Mouse (Mus musculus) embryo, embryonic 11 days (tissue): ENCODE data around the gene Myo10.

ENCODE experiments used
- DNase-seq: peaks from one replicate; pipeline ENCODE4 v3.0.0-alpha.2; 2015

Myo10 gene

DNA sequence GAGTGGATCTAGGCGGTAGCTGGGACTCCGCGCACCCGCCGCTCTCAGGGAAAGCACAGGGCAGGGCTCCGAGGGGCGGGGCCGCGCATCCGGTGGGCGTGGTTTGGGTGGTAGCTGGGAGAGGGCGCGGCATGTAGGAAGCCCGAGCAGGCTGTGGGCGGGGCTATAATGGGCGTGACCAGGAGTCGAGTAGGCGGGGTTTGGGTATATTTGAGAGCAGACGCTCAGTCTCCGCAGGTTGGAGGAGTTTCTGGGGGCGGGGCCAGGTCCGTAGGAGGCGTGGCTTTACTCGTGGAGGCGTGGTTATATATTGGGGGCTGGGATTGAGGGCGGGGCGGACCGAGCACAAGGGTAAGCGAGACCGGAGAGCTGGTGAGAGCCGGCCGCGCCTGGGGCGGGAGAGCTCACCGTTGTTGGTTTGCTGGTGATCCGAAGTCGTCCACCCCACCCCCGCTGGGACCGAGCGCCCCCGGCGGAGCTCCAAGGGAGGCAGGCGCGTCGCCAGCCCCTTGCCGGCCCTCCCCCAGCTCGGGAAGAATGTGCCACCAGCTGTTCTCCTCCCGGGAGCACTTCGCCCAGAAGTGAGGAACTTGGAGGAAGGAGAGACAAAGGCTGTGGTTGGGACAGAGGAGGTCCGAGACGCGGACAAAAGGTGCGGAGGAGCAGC, at the start of gene Myo10:
Gene Myo10, plus strand, starts transcription at position 326 of the 667 bp plus-strand sequence.
- DNase-seq, result peak; percentile 100

DNA sequence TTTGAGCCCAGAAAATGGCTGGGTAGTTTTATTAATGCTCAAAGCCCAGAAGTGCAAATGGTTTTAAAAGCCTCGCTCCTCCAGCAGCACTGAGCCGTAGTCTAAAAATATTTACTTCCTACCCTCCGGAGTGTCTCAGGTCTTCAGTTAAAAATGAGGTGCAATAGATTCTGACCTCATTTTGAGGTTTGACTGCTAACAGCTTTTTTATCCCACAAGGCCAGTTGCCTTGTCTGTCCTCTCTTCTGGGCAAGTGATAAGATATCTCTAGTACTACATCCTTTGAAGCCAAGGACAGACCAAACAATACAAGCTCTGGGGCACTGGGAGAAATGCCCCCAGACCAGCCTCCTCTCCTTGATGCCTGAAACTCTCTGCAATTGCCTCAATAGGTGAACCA, 49.2 kb upstream of the Myo10 start:
- no peak for DNase-seq

DNA sequence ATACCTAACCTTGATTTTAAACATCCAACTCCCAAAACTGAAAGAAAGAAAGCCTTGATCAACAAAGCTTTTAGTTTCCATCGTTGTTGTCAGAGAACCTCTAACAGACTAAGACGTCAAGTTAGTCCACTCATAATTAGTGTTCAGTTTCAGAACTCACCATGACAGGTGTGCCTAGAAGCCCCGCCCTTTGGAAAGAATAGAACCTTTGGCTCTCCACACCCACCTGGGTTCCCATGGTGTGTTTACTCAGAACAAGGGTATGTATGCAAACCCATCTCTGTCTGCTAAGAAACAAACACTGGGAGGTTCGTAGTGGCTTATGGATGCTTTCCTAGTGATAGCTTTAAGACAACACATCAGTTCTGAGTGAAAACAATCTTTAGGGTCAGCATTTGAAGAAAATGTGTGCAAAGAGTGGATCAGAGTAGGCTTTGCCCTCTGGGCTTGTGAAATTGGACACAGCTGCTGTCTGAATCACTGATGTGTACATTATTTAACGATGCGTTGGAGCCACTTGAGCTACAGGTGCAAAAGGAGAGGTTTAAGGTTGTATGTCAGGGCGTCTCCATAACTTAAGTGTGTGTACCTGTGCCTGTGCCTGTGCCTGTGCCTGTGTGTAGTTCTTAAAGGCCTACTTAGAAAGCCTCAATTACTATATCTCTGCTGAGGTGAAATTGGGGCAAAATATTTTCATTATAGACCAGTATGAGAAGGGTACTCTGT, 48.3 kb upstream of the Myo10 start:
- no peak for DNase-seq

DNA sequence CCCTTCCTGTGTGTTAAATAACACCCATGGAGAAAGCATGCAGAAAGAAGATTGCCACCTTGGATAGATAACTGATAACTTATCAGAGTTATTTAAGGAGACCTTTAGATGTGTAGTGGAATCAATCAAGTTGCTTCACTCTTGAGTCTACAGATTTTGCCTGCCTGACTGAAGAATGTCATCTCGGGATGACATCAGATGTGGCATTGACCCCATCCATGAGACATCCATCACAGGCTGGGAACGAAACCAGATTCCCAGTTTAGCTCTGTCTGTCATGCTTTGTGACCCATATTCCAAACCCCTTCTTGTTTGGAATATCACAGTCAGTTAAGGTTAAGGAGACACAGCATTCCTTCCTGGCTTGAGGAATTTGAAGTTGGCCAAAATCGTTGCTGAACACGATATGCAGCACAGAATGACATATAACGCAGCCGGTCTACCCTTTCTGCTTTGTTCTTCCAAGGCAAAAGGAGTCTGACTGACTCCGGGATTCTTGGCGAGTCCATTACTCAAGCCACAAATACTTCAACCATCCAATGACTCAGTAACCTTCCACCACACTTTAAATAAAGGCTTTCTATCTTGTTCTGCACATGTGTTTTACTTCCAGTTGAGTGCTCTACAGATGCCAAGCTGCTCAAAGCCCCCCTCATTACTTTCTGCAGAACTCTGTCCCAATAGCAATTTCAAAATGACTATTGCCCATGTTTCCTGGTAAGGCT, 44.8 kb upstream of the Myo10 start:
- DNase-seq, result no peak

DNA sequence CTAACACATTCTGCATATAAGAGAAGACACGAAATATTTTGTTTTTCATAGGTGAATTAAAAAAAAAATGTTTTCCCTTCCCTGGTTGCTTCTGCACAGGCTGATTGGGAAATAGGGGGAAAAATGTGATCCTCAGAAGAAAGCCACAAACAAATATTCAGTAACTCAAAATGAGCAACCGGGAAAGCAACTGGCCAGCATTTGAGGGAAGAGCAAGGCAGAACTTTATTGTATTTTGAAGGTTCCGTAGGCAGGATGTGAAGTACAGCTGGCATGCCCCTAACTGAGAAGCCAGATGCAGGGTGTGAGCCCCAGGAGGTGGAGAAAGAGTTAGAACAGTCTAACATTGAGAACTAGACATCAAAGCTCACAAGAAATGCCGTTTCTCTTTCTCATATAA, 44.0 kb upstream of the Myo10 start:
- no peak for DNase-seq

DNA sequence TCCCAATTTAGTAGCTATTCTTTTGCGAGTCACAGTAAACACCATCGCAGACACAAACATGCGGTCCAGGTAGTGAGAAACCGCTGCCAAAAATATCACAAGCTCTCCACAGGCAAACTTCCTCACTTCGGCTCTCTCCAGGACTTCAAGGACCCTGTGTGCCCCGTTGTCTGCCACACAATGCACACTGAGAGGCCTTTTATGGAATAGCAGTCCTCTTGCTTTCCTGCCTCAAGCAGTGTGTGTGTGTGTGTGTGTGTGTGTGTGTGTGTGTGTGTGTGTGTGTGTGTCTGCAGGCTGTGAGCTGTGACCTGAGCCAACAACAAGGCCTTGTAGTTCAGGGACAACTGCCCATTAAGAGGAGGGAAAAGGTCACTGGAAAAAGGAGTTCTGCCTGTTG, 41.6 kb upstream of the Myo10 start:
- DNase-seq, result no peak

DNA sequence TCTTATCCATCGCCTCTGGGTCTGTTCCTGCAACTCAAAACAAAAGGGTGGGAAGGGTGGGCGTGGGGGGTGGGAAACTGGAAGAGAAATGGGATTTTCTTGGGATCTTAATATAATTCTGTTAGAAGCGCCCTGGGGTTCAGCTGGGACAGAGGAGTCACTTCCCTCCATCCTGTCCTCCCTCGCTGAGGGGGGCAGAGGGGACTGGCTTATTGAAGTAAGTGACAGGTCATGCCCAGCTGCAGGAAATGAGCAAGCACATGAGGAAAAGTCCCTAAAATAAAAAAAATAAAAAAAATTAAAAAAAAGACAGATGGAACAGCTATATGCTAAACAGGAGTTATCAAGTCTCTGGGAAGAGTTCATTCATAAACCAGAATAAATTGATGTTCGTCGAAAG, 40.3 kb upstream of the Myo10 start:
- DNase-seq, result no peak

DNA sequence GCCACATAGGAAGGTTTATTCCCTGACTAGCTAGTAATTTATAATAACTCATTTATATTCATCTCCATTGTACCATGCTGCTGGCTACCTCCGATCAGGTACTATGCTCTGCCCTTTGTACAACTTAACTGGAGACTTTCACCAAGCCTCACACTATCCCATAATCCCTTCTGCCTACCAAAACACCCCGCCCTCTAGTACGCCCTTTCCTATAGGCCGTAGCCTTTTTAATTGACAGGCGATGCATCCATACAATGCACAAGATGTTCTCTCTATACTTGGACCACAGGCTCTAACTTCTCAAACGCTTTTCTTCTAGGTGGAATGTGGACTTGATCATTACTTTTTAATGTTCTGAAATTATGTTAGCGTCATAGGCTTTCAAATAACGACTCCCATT, 39.0 kb upstream of the Myo10 start:
- no peak for DNase-seq

DNA sequence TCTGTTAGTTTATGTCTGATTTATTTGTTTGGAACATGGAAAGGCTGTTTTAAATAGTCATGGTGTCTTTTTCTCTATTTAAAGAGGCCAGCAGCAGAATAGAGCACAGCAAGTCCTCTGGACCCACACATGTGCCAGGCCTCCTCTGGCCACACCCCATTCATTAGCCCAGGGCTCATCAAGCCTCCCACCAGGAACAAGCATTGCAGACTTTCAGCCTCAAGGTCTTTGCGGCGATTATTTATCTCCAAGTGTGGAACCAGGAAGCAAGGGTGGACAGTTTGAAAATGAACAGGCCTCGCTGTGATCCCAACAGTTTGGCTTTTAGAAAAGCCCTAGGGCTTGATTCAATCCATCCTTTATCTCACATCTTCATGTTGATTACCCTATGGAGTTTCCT, 35.5 kb upstream of the Myo10 start:
- DNase-seq, result no peak

DNA sequence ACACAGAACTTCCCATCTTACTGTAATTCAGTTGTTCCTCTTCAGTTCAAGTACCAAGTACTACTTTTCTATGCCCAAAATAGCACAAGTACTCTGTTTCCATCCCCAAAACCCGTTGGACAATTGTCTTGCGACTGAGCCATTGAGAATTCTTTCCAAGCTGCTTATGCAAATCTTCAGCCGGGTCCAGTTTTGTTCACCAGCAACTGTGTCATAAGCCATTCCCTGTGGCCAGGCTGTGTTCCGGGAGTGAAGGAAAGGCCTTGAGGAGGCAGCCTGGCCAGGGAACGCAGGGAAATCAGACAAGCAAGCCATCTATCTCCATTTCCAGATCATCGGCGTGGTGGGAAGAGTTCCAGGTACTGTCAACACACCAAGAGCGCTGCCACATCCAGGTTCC, 34.4 kb upstream of the Myo10 start:
- DNase-seq, result no peak

DNA sequence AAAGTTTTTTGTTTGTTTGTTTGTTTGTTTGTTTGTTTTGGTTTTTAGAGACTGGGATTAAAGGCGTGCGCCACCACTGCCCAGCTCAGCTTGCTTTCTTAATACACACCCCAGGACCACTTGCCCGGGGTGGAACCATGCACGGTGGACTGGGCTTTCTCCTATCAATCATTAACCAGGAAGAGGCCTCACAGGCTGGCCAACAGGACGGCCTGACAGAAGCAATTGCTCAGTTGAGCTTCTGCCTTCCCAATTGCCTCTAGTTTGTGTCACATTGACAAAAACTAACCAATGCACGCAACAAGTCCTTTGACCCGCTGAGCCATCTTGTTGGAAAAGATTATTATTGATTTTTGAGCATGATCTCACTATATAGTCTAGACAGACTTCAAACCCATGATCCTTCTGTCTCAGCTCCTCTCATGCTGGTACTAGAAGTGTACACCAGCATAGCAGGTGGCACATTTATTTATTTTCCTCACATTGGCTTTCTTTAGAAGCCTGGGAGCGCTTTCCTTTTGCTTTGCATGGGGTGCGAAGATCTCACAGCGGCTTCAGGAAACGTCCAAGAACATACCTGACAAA, 32.9 kb upstream of the Myo10 start:
- DNase-seq, result no peak

DNA sequence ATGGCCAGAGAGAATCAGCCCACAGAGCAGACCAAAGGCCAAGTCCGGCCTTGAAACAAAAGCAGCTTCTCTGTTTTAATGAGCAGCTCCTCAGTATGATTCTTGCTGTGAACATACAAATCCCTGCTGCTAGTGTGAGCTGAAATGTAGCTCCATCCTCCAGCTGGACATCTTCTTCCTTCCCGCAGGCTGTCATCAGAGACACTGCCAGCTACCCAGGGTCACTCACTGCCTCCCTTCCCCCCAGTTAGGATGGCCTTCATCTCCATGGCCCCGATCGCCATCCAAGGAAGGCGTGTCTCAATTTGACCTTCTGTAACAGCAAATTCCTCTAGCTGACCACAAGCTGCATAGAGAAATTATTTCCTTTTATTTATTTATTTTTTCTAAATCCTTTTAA, 32.4 kb upstream of the Myo10 start:
- no peak for DNase-seq

DNA sequence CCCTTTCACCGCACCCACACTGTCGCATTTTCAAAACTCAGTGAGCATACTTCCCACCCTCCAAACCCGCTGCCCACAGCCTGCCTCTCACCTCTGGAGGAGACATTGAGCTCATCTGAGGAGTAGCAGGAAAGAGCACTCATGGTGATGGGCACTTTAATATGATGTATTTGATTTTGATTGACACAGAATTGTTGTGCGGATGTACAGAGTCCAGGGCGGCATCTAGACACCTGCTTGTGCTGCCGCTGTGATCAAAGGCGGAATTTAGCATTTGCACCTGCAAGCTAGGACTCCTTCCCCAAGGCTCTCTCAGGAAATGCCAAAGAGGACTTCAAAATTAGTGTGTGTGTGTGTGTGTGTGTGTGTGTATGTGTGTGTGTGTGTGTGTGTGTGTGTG, 31.4 kb upstream of the Myo10 start:
- no peak for DNase-seq

DNA sequence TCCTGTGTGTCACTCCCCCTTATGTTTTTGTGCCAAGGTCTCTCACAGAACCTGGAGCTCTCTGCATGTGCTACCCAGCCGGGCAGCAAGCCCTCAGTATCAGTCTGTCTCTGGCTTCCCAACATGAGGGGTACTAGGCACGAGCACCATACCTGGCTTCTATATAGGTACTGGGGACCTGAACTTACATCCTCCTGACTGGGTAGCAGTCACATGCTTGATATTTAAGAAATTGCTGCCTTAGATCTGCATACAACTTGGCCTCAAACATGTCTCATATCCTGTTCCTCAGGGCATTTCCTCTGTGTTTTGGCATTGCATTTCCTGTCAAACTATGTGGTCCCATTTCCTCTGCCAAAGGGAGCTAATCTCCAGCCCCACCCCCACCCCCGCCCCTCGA, 30.4 kb upstream of the Myo10 start:
- DNase-seq, result no peak

DNA sequence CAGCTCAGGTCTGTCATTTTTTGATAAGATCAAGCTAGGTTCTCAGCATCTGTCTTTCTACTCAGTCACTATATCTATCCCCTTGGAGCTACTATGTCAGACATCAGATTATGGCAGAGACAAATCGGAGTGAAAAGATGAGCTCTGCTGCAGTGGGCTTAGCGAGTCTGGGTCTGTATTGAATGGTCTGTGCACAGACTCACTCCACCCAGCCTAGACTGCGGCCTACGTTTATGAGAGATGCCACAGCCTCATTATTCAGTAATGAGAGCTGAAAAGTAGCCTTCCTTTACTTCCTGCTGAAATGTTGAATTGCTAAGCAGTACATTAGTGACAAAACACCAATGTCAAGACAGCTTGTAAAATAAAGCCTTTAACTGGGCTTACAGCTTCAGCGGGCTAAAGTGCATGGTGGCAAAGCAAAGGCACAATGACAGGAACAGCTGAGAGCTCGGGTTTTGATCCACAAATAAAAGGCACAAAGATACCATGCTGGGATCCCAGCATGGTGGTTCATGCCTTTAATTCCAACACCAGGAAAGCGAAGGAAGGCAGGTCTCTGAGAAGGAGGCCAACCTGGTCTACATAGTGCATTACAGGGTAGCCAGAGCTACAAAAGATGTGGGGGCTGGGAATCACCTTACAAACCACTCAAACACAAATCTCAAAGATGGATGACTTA, 28.7 kb upstream of the Myo10 start:
- no peak for DNase-seq

DNA sequence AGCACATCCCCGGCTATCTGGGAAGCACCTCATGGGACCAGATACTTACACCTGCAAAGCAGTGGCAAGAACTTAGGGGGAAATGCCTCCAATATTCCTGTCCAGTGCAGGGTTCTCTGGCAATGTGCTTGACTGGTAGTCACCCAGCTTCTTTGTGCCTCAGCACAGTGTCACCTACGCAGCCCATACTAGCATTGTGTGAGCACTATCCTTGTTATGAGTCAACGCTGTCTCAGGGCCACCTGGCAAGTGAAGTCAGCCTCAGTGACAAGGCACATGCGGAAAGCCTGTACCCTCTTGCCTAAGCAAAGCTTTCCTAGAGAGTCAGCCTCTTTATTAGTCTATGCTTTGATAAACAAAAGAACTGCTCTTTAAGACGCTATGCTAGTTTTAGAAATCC, 24.0 kb upstream of the Myo10 start:
- no peak for DNase-seq

DNA sequence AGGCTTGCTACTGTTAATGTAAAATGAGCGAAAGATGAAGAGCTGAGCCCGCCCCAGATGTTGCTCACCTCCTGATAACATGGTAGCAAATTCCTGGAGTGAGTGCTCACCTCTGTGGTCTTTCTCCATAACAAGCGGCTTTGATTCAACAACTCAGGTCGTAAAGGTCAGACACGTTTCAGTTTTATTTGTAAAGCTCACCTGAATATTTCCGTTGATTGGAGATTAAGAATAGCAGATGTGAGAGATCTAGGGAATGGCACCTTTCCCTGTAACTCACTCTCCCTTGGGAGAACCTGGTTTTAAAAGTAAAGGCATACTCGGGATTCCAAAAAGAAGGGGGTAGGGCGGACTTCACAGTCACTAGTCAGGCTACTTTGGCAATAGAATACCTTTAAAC, 20.0 kb upstream of the Myo10 start:
- DNase-seq, result no peak

DNA sequence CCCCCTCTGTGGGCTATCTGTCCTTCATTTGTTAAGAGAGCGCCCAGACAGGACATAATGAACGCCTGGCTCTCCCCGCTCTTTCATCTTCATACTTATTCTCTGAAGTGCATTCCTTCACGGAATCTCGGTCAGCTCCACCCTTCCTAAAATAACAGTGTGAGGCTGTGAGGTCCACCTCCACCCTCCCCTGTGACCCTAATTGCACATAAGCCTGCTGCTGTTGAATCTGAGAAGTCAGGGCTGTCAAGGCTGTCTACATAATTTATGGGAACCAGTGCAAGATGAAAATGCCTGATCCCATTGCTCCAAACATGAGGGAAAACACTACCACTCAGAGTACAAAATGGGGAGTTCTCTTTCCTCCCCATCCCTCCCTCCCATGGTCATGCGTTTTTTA, 19.0 kb upstream of the Myo10 start:
- peak; percentile 63 for DNase-seq

DNA sequence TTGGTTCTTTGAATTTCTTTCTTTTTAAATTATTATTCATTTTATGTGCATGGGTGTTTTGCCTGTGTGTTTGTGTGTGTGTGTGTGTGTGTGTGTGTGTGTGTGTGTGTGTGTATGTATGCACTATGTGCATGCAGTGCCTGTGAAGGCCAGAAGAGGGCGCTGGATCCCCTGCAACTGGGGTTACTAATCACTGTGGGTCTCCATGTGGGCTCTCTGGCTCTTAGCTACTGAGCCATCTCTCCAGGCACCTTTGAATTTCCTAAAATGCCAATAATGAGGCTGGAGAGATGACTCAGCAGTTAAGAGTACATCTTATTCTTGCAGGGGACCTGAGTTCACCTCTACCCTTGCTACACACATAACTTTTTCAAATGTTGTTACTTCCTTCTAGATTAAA, 18.1 kb upstream of the Myo10 start:
- no peak for DNase-seq

DNA sequence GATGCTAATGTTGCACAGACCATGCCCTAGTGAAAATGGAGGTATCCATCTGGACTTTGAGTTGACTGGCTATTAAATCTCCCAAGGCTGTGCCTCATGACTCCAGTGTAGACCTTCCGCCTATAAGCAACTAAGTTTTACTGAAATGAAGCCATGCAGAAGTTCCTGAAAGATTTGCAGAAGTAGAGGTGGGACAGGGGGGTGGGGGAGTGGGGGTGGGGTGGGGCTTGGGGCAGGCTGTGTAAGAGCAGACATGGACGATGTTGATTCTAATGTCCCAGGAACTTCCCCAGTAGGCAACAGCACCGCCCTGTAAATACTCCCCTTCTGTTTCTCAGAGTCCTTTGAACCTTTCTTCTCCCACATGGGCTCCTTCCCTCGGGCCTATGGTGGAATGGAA, 16.9 kb upstream of the Myo10 start:
- DNase-seq, result no peak

DNA sequence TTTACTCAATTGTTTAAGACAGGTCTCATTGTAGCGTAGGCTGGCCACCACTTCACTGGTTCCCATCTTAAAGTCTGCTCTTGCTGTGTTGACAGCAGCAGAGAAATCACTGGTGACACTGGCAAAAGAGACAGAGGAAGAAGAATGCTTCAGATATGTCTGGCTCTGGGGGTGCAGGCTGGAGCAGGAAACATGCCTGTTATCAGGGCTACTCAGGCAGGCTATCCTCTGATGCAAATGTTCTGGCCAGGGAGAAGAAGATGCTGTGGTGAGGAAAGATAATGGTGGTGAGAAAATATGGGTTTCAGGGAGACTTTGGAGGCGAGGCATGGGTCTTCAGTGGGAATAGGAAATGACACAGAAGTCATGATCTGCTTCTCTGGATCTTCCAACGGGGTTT, 13.6 kb upstream of the Myo10 start:
- no peak for DNase-seq

DNA sequence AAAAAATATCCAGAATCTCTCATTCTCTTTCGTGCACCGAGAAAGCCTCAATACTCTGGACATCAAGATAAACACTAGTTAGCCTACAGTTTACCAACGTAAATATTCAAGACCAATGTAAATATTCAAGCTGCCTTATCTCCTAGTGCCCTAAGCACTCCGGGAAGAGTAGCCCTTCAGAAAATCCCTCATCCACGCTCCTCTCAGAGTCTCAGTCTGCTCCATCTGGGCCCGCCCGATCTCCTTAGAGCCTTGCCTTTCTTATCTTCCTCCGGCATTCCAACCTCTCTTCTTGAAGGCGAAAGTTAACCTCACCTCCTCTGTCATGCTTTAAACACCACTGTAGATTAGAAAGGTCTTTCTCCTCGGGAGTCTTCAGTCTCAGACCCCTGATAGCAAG, 13.1 kb upstream of the Myo10 start:
- no peak for DNase-seq

DNA sequence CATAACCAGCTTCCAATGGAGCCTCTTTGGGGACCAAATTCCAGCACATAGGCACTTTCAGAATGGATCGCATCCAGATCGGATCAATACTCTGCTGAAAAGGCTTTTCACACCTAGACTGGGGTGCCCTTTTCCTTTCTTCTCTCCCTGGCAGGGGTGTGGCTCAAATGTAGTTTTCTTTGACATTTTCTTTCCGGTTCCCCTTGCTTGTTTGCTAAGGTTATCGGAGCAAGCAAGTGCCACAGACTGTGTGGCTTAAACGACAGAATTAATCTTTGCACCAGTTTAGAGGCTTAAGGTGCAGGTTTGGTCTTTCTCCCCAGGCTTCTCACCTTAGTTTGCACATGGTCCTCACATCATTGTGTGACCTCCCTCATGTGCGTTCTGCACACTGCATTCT, 11.1 kb upstream of the Myo10 start:
- no peak for DNase-seq
